Comparison of ENCODE assay signal across 8 mouse cellular contexts in the genomic region with DNA sequence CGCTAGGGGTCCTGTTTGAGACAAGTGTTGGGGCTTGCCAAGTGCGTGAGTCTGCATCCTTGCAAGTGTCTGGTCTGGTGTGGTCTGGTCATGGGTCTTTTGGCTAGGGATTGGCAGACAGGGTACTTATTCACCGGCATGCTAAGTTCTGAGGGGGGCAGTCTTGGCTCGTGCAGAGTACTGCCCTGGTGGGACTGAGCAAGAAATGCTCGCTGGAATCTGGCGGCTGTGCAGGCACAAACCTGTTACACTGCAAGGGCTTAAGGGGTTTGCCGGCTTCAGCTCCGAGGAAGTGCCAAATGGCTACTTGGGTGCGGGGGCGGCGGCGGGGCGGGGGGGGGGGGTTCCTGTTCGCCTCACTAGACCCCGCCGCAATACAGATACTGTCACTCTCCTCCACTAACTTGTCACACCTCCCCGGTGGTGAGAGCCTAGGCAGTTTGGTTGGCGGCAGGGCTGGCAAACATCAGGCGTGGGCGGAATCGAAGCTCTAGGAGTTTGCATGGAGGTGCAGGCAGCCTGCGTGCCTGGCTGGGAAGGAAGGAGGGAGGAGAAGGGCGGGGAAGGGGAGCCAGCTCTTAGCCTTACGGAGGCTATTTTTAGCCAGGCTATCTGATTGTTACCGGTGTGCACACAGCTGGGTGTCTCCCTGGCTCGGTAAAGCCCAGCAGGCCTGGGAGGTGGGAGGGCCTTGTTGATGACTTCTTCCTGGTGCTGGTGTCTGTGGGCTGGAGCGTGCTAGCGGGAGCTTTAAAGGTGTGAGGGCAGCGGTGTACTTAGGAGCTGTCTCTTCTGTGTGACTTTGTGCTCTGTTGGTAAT. TPM values are rescaled to one million over a fixed set of nuclear protein-coding genes. Genes with fewer than 3 reads are reported as not detected.
DNase-seq lines count a peak whose midpoint lies in the region; ATAC-seq and TF ChIP-seq lines count a peak whose summit lies in the region.

No protein-coding gene starts in this region.

- H3K9ac ChIP-seq in MEL (ENCODE audit: control insufficient read depth, low read depth, low read length, poor library complexity, severe bottlenecking), result peak overlapping the region; percentile 40
- H3K9ac ChIP-seq in forebrain, embryonic 16.5 days (replicated peaks; ENCODE audit: low read depth, low read length), result peak overlapping the region; percentile 59
- H3K9ac ChIP-seq in lung, embryonic 16.5 days (ENCODE audit: low read length), result peak overlapping the region; percentile 61

- peak; percentile 69 for ATAC-seq in forebrain, embryonic 16.5 days
- peak; percentile 89 for ATAC-seq in lung, embryonic 16.5 days (ENCODE audit: low read depth)

- H3K27ac ChIP-seq in MEL (ENCODE audit: control insufficient read depth, low read depth, low read length), result peak overlapping the region; percentile 45
- H3K27ac ChIP-seq in forebrain, embryonic 16.5 days (ENCODE audit: low read length), result no peak overlapping the region
- H3K27ac ChIP-seq in lung, embryonic 16.5 days (ENCODE audit: low read length), result peak overlapping the region; percentile 78

- peak; percentile 34 to 63 for TF ChIP-seq EP300 in MEL (IDR thresholded peaks at IDR 0.05; ENCODE audit: low read depth in 1 of 2, low read length in 2 of 2)

- H3K4me2 ChIP-seq in forebrain, embryonic 16.5 days (ENCODE audit: low read length), result peak overlapping the region; percentile 52
- H3K4me2 ChIP-seq in lung, embryonic 16.5 days (ENCODE audit: low read depth, low read length), result peak overlapping the region; percentile 79

- WGBS in forebrain, embryonic 16.5 days, result 3% methylated on average over 29 of the region's 29 CpGs
- WGBS in lung, embryonic 16.5 days, result under 1% methylated on average over 28 of the region's 29 CpGs

- H3K27me3 ChIP-seq in MEL (ENCODE audit: control insufficient read depth in 1 of 2, insufficient read depth in 2 of 2, low read length in 2 of 2), result no peaks in the 10 kb centered on the region
- H3K27me3 ChIP-seq in forebrain, embryonic 16.5 days (replicated peaks; ENCODE audit: control insufficient read depth, insufficient read depth, low read length), result no peaks in the 10 kb centered on the region
- no peaks in the 10 kb centered on the region for H3K27me3 ChIP-seq in lung, embryonic 16.5 days (ENCODE audit: control insufficient read depth, insufficient read depth, low read depth, low read length)

- H3K4me1 ChIP-seq in MEL (ENCODE audit: control insufficient read depth in 1 of 2, insufficient read depth in 2 of 2, low read length in 2 of 2), result peaks cover 4 to 19% of the 10 kb centered on the region in 2 experiments
- H3K4me1 ChIP-seq in forebrain, embryonic 16.5 days (replicated peaks; ENCODE audit: control insufficient read depth, insufficient read depth, low read length), result peaks cover 27% of the 10 kb centered on the region
- H3K4me1 ChIP-seq in lung, embryonic 16.5 days (replicated peaks; ENCODE audit: control insufficient read depth, insufficient read depth, low read length), result peaks cover 36% of the 10 kb centered on the region

- TF ChIP-seq CTCF in MEL (IDR thresholded peaks at IDR 0.05 in 2 of 3, conservative IDR thresholded peaks at IDR 0.05 in 1 of 3; ENCODE audit: control insufficient read depth in 1 of 3, insufficient read depth in 1 of 3, low read depth in 2 of 3, low read length in 3 of 3, poor library complexity in 1 of 3, severe bottlenecking in 1 of 3), result no peak

- peak; percentile 91 for DNase-seq in MEL (ENCODE audit: low read depth, low spot score)
- DNase-seq in cerebellum, adult 18-20 months, result peak; percentile 75 to 84
- peak; percentile 76 for DNase-seq in heart, postnatal 4 days
- peak; percentile 87 for DNase-seq in layer of hippocampus, adult 9-11 months
- peak; percentile 69 for DNase-seq in ovary, postnatal 36 days (ENCODE audit: low spot score)
- DNase-seq in thymus, postnatal 36 days, result peak; percentile 55 to 63

- TF ChIP-seq RAD21 in MEL (IDR thresholded peaks at IDR 0.05; ENCODE audit: low read depth, low read length), result no peak

- H3K36me3 ChIP-seq in MEL (ENCODE audit: control insufficient read depth in 1 of 2, insufficient read depth in 2 of 2, low read length in 2 of 2), result peaks cover 0 to 16% of the 10 kb centered on the region in 2 experiments; a peak in 3 of 4 replicates
- H3K36me3 ChIP-seq in forebrain, embryonic 16.5 days (ENCODE audit: control insufficient read depth, insufficient read depth), result 0 out of 2 replicates have a peak, but pooled peaks cover 2% of the 10 kb centered on the region
- H3K36me3 ChIP-seq in lung, embryonic 16.5 days (ENCODE audit: control insufficient read depth, insufficient read depth, low read length), result peaks cover 12% of the 10 kb centered on the region

- no peaks in the 10 kb centered on the region for H3K9me3 ChIP-seq in MEL (replicated peaks; ENCODE audit: insufficient read depth, low read length)
- H3K9me3 ChIP-seq in forebrain, embryonic 16.5 days (ENCODE audit: control insufficient read depth, low read length), result no peaks in the 10 kb centered on the region
- no peaks in the 10 kb centered on the region for H3K9me3 ChIP-seq in lung, embryonic 16.5 days (ENCODE audit: control insufficient read depth, low read length)

- no peak for TF ChIP-seq POLR2A in MEL (IDR thresholded peaks at IDR 0.05; ENCODE audit: control insufficient read depth in 1 of 2, insufficient read depth in 1 of 2, low read depth in 1 of 2, low read length in 2 of 2, poor library complexity in 1 of 2)

- H3K4me3 ChIP-seq in MEL (ENCODE audit: control insufficient read depth in 1 of 2, insufficient read depth in 1 of 2, low read depth in 2 of 2, low read length in 2 of 2), result peak overlapping the region; percentile 45 to 62
- peak overlapping the region; percentile 37 for H3K4me3 ChIP-seq in forebrain, embryonic 16.5 days (replicated peaks; ENCODE audit: low read length)
- peak overlapping the region; percentile 48 for H3K4me3 ChIP-seq in lung, embryonic 16.5 days (ENCODE audit: low read length)

- peaks cover 6% of the 10 kb centered on the region for H3K79me2 ChIP-seq in MEL (ENCODE audit: control insufficient read depth, insufficient read depth, low read length, poor library complexity)

TF ChIP-seq in MEL, 35 proteins besides CTCF, POLR2A, EP300 and RAD21 (continues in another document):
- peak; percentile 69 for TF ChIP-seq GATA1 (IDR thresholded peaks at IDR 0.05; ENCODE audit: low read depth, low read length)
- TF ChIP-seq POLR2AphosphoS2 (IDR thresholded peaks at IDR 0.05; ENCODE audit: low read length), result no peak
- TF ChIP-seq POLR2AphosphoS5 (IDR thresholded peaks at IDR 0.05; ENCODE audit: borderline replicate concordance, low read depth, low read length), result no peak
- TF ChIP-seq E2F4 (IDR thresholded peaks at IDR 0.05; ENCODE audit: borderline replicate concordance, low read depth, low read length), result no peak
- TF ChIP-seq SIN3A (IDR thresholded peaks at IDR 0.05; ENCODE audit: low read length), result peak; percentile 92; the same call in 1 of the 2 replicates
- TF ChIP-seq USF2 (IDR thresholded peaks at IDR 0.05; ENCODE audit: borderline replicate concordance in 1 of 2, insufficient read depth in 1 of 2, low read depth in 1 of 2, low read length in 2 of 2), result no peak
- TF ChIP-seq HCFC1 (IDR thresholded peaks at IDR 0.05; ENCODE audit: low read depth, low read length), result peak; percentile 50; the same call in 1 of the 2 replicates
- TF ChIP-seq ZKSCAN1 (IDR thresholded peaks at IDR 0.05; ENCODE audit: low read depth, low read length), result no peak
- TF ChIP-seq ZMIZ1 (IDR thresholded peaks at IDR 0.05; ENCODE audit: low read depth, low read length), result no peak
- peak; percentile 52 for TF ChIP-seq ELF1 (IDR thresholded peaks at IDR 0.05; ENCODE audit: low read depth, low read length)
- peak; percentile 99 for TF ChIP-seq MEF2A (IDR thresholded peaks at IDR 0.05; ENCODE audit: extremely low read depth, insufficient replicate concordance, low read depth, low read length, poor library complexity, severe bottlenecking)
- no peak for TF ChIP-seq MAZ (IDR thresholded peaks at IDR 0.05; ENCODE audit: low read depth, low read length)
- TF ChIP-seq UBTF (IDR thresholded peaks at IDR 0.05; ENCODE audit: borderline replicate concordance, insufficient read depth, low read depth, low read length), result no peak
- TF ChIP-seq GABPA (IDR thresholded peaks at IDR 0.05; ENCODE audit: low read depth, low read length), result no peak
- TF ChIP-seq NRF1 (IDR thresholded peaks at IDR 0.05; ENCODE audit: insufficient read depth, low read depth, low read length, poor library complexity, severe bottlenecking), result no peak

RNA-seq across cellular contexts. Expression of a gene that starts 6.4 kb away (rescaled TPM):
- 2.0 and 2.2 TPM in 2 replicates for total RNA-seq in MEL (2012; rRNA removed)
- 1 to 10 TPM in 1 of 2 experiments, not detected in 1; 8.6 TPM for polyA plus RNA-seq in MEL (2012; ENCODE audit: insufficient read depth in 1 of 2, insufficient read length in 2 of 2, low read depth in 1 of 2, low replicate concordance in 2 of 2, missing spikeins in 1 of 2)
- 8.1 and 8.5 TPM in 2 replicates for polyA plus RNA-seq in forebrain, embryonic 16.5 days (2015; fragmentation: Nextera tagmentation; extraction: Ambion mirVana)
- total RNA-seq in heart, postnatal 4 days (2021), result 10 to 100 TPM; 24.6 to 25.3 TPM
- polyA plus RNA-seq in lung, embryonic 16.5 days (2015; fragmentation: Nextera tagmentation; extraction: Ambion mirVana), result 5.5 and 6.2 TPM in 2 replicates

RNA-seq across cellular contexts. Expression of a gene that starts 24.7 kb away (rescaled TPM):
- total RNA-seq in MEL (2012; rRNA removed), result 78.4 and 108 TPM in 2 replicates
- 10 to 100 TPM in 1 of 2 experiments, not detected in 1; 93.4 TPM for polyA plus RNA-seq in MEL (2012; ENCODE audit: insufficient read depth in 1 of 2, insufficient read length in 2 of 2, low read depth in 1 of 2, low replicate concordance in 2 of 2, missing spikeins in 1 of 2)
- polyA plus RNA-seq in forebrain, embryonic 16.5 days (2015; fragmentation: Nextera tagmentation; extraction: Ambion mirVana), result 25.9 and 33.7 TPM in 2 replicates
- 1 to 10 TPM; 2.0 to 3.3 TPM for total RNA-seq in heart, postnatal 4 days (2021)
- 6.9 and 7.5 TPM in 2 replicates for polyA plus RNA-seq in lung, embryonic 16.5 days (2015; fragmentation: Nextera tagmentation; extraction: Ambion mirVana)

RNA-seq across cellular contexts. Expression of a gene that starts 29.8 kb away (rescaled TPM):
- 0.42 and 0.69 TPM in 2 replicates for total RNA-seq in MEL (2012; rRNA removed)
- polyA plus RNA-seq in MEL (2012; ENCODE audit: insufficient read depth in 1 of 2, insufficient read length in 2 of 2, low read depth in 1 of 2, low replicate concordance in 2 of 2, missing spikeins in 1 of 2), result under 1 TPM in 1 of 2 experiments, not detected in 1; 0.33 TPM
- polyA plus RNA-seq in forebrain, embryonic 16.5 days (2015; fragmentation: Nextera tagmentation; extraction: Ambion mirVana), result 1.0 and 1.8 TPM in 2 replicates
- total RNA-seq in heart, postnatal 4 days (2021), result 1 to 10 TPM; 1.7 to 1.8 TPM
- 3.1 and 3.4 TPM in 2 replicates for polyA plus RNA-seq in lung, embryonic 16.5 days (2015; fragmentation: Nextera tagmentation; extraction: Ambion mirVana)

RNA-seq across cellular contexts. Expression of a gene that starts 48.1 kb away (rescaled TPM):
- 11.7 and 11.9 TPM in 2 replicates for total RNA-seq in MEL (2012; rRNA removed)
- 10 to 100 TPM in 1 of 2 experiments, not detected in 1; 19.1 TPM for polyA plus RNA-seq in MEL (2012; ENCODE audit: insufficient read depth in 1 of 2, insufficient read length in 2 of 2, low read depth in 1 of 2, low replicate concordance in 2 of 2, missing spikeins in 1 of 2)
- 132 and 139 TPM in 2 replicates for polyA plus RNA-seq in forebrain, embryonic 16.5 days (2015; fragmentation: Nextera tagmentation; extraction: Ambion mirVana)
- 10 to 100 TPM; 32.8 to 35.5 TPM for total RNA-seq in heart, postnatal 4 days (2021)
- polyA plus RNA-seq in lung, embryonic 16.5 days (2015; fragmentation: Nextera tagmentation; extraction: Ambion mirVana), result 50.8 and 52.2 TPM in 2 replicates
